Mouse (Mus musculus) frontal cortex, postnatal 14 days (tissue): ENCODE measurements around the gene Hrnr.

Experiments
- DNase-seq, 2 experiments: peaks; one replicate each; pipeline ENCODE4 v3.0.0; 2022; ENCODE audit warnings: low spot score in 2 of 2

The Hrnr gene

DNA sequence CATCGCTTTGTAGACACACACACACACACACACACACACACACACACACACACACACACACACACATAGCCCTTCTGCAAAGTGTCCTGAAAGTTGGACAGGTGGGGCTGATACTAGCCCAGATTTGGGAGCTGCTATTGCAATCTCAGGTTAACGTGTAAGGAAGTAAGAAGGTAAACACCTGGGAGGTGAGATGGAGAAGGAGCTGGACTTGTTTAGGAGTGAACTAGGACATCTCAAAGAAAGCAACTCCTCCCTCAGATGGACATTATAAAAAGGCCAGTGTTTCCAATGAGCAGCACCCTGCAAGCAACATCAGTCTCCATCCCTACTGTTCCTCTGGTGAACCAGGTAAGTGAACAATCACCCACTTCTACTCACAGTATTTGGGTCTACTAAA is at the start of gene Hrnr:
Gene Hrnr, plus strand, starts transcription at position 301 of the 400 bp plus-strand sequence.
- DNase-seq: no peak

DNA sequence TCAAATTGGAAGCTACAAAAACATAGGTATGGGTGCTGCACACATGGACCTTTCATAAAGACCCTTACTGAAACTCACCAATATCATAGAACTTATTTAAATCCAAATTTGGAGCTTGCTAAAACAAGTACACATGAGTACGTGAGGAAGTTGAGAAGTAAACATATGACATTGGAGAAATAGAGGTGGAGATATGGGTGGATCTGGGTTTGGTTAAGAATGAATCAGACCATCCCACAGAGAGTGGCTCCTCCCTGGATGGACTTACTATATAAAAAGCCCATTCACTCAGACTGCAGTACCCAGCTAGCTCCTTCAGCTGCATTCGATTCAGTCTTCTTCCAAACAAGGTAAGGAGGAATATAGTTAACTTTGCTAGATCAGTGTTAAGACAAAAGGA is 46.3 kb upstream of the Hrnr start, which contains the start of gene Flg:
Gene Flg, plus strand, starts transcription at position 301 of the 400 bp plus-strand sequence.
- DNase-seq: no peak

DNA sequence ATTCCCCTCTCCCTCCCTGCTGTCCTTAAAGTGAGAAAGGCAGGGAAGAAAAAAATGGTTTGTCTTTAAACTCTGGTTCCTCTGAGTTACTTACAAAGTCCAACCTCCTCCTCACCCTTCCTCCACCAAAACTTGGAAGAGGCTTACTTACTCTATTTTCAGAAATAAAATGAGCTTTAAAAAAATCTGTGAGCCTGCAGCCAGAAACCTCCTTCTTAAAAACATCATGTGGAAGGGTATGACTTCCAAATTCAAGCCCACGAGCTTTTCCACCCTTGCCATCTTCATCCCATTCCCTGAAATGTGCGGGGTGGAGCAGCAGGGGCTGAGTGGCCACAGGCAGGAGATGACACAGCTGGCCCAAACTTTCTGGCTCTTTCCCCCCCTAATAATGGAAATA is 22.0 kb upstream of the Hrnr start:
- DNase-seq: no peak

GRCm38 (mm10) chr3:93299832-93300231 is 19.7 kb upstream of the Hrnr start:
- DNase-seq: no peak

DNA sequence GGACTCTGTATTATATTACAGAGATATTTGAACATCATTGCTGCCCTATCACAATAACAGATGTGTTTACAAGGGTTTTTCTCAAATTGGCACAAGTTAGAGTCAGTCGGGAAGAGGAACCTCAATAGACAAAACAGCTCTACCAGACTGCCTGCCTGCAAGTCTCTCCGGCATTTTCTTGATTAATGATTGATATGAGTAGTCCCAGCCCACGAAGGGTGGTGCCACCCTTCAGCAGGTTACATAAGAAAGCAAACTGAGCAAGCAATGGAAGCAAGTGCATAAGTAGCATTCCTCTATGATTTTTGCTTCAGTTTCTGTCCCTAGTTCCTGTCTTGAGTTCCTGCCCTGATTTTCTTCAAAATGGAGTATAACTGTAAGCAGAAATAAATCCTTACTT is 17.7 kb upstream of the Hrnr start:
- DNase-seq: no peak

- DNase-seq: no peak
Observed at GRCm38 (mm10) chr3:93306142-93306541, 13.4 kb upstream of the Hrnr start.

DNA sequence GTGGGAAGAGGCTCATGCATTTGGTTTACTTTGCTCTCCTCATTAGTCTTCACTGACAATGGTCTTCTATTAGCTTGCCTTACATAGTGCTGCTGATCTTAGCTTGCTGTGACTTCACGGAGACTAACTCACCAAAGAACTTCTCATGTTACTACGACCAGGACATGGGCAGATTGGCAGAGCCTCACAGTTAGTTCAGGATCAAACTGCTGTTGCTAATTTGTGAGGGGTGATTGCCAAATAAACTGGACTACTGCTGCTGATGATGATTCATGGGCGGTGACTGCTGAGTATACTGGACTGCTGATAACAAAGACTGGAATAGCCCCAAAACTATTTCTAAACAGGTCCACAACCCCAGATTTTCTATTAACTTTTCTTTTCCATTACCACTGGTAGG is 8.2 kb upstream of the Hrnr start:
- no peak for DNase-seq

DNA sequence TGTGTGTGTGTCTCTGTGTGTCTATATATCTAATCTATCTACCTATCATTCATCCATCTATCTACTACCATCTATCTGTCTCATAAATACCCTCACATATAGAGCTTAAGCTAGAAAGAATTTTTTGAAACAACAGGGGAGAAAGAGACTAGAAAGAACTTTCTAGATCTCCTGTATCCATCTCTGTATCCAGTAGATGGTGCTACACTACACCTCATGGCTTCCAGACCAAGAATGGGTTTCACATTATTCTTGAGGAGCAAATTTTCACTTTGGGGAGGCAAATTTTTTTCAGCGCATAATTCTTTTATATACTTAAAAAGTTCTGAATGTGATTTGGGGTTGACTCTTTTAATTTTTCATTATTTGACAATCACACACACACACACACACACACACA is 5.2 kb upstream of the Hrnr start:
- no peak for DNase-seq

DNA sequence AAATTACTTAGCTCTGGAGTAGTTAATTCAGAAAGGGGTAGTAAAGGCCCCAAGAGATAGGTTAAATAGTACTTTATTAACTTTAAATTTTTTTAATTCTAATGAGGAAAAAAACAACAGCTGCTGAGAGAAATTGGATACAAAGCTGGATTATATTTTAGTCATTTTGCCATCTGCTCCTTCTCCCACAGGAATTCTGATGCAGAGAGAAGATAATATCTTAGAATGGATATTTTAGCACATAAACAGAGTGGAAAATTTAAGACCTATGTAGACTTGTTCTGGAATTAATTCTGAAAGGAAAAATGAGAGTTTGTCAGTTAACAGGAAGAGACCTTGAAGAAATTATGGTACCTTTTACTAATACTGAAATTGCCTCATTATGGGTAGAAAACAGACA is 18.2 kb downstream of the Hrnr start:
- no peak for DNase-seq

- DNase-seq: no peak
Observed at GRCm38 (mm10) chr3:93340021-93340420, 20.5 kb downstream of the Hrnr start.

DNA sequence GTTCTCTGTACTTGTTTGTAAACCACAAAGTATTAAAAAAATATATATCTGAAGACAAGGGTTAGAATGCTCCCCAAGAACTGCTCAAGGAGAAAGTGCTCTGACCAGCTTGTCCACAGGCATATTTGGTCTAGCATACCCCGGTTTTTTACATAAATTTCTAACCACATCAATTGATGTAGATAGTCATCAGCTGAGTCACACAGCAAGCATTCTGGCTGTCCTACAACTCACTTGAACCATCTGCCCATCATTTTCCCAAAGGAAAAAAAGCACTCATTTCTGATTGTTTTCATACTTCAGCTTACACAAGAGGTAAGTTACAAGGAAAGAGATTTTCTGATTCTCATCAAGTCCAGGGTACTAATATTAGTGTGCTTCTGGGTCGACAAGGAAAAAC is 27.3 kb downstream of the Hrnr start:
- DNase-seq: no peak

GRCm38 (mm10) chr3:93360045-93360444 is 40.5 kb downstream of the Hrnr start:
- DNase-seq: peak; percentile 15 to 47

GRCm38 (mm10) chr3:93361933-93362574 is 42.5 kb downstream of the Hrnr start:
- no peak for DNase-seq

GRCm38 (mm10) chr3:93366966-93367575 is 47.5 kb downstream of the Hrnr start:
- DNase-seq: no peak

DNA sequence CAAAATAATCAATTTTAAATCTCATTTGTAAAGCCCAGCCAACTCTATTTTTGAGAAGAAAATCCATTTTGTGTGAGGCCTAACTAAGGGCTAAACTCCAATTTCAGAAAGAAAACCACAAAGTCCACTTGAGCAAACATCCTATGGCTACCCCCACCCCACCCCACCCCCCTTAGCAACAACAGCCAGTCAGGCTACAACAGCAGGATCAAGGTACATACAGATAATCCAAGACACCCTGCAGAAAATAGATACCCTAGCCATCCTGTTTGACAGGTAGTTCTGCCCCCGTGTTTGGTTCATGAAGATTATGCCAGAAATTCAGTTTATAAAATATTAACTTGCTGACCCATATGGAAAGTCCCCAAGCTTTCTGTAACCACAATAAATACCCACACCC is 48.6 kb downstream of the Hrnr start:
- DNase-seq: no peak

GRCm38 (mm10) chr3:93373416-93373815 is 53.9 kb downstream of the Hrnr start:
- DNase-seq: no peak

DNA sequence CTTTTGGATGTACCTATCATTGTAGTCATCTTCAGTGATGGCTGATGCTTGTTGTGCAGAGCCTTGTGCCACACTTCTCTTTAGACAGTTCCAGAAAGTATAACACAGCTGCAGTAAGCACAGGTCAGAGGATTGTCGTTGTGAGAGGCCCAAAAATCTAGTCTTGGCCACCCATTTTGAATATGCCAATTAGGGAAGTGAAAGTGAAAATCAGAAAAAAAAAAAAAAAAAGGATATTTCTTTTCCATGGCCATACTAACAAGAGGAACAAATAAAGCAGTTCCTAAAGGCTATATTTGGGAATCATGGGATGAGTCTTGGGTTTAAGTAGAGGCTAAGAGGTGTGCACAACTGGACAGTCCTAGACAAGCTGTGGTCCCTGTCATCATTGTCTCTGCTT is 55.6 kb downstream of the Hrnr start:
- DNase-seq: no peak

- DNase-seq: no peak
Observed at GRCm38 (mm10) chr3:93375601-93376000, 56.1 kb downstream of the Hrnr start.

- DNase-seq: no peak
Observed at GRCm38 (mm10) chr3:93378146-93378545, 58.6 kb downstream of the Hrnr start.
